Mouse (Mus musculus) kidney, adult 2 months (tissue): Measurements from ENCODE around the gene Metrn.

Experiments
- CTCF ChIP-seq: fragments of 200-500 bp; conservative IDR thresholded peaks from 2 replicates; pipeline ENCODE4 v1.5.1; 2011; ENCODE audit warnings: low read depth, mild to moderate bottlenecking, control low read depth, low read length, moderate library complexity, mixed read lengths; ENCODE audit not compliant: insufficient read depth, insufficient read length
- POLR2A ChIP-seq: fragments of 200-500 bp; IDR thresholded peaks from one replicate; pipeline ENCODE4 v1.6.1; 2011; ENCODE audit warnings: low read depth, low read length, control low read depth

DNA sequence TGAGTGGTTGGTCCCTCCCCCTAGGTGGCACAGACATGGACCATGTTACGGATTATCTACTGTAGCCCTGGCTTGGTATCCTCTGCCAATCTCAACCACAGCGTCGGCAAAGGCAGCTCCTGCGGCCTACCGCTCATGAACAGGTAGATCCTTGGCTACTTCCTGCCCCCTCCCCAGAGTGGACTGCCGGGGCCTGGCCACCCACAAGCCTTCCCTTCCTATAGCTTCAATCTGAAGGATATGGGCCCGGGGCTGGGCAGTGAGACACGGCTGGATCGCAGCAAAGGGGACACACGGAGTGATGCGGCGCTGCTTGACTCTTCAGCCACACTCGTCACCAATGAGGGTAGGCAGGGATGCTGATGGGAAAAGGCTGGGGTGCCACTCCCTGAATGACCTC lies 30.1 kb upstream of the Metrn start:
- no peak for TF ChIP-seq CTCF
- no peak for TF ChIP-seq POLR2A
